Mouse (Mus musculus): Measurements from ENCODE around the gene Emc8. TPM values are rescaled to one million over a fixed set of nuclear protein-coding genes. Genes with fewer than 3 reads are reported as not detected.
"Not testable (repeated sequence)": the region's sequence is repeated elsewhere in the genome, so short reads cannot be mapped to it uniquely, and the experiment has no call there.

The Emc8 gene
- polyA plus RNA-seq, 1 experiment = not detected

DNA sequence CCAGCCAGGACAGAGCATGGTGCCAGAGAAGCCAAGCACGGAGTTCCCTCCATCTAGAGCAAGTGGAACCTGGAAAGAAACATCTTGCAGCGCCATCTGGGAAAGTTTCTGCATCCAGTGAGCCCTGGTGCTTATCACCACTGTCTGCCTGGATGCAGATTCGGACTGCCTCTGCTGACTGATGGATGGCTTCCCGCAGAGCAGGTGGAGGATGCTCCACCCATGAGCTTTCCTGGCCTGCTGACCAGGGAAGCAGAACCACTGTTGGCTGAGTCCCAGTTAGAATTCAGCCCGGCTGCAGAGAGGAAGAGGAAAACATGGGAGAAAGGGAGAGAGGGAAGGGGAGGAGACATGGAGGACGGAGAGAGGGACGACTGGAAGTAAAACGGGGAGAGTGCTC lies 19.4 kb upstream of the Emc8 start:
- H3K4me3 ChIP-seq (ENCODE audit: insufficient read depth, low read depth, low read length) = no peak overlapping the region
- TF ChIP-seq CTCF (IDR thresholded peaks at IDR 0.05; ENCODE audit: insufficient read depth, low read depth, low read length) (no peak), POLR2A (IDR thresholded peaks at IDR 0.05; ENCODE audit: insufficient read depth, low read depth, low read length) (no peak)
- WGBS = 79% methylated on average over 8 of the region's 8 CpGs
- H3K4me1 ChIP-seq (ENCODE audit: control insufficient read depth, insufficient read depth, low read length) = no peaks in the 10 kb centered on the region
- no peak overlapping the region for H3K27ac ChIP-seq (ENCODE audit: insufficient read depth, low read depth, low read length)

DNA sequence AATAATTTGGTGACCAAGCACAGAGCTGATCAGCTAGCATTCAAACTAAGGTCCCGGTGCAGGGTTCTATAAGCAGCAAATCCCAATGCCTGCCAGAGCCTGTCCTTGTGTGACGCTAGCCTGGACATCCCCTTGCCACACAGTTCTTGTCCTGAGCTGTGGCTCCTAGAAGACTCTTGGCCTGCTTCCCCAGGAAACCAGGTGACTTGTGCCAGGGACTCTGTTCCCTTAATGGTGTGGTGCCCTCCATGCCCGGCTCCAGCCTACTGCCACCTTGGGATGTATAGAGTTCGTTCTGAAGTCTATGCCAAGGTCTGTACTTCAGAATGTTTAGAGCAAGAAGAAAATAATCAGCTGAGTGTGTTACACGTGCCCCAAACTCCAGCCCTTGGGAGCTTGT lies 18.2 kb upstream of the Emc8 start:
- H3K27ac ChIP-seq (ENCODE audit: insufficient read depth, low read depth, low read length) = no peak overlapping the region

DNA sequence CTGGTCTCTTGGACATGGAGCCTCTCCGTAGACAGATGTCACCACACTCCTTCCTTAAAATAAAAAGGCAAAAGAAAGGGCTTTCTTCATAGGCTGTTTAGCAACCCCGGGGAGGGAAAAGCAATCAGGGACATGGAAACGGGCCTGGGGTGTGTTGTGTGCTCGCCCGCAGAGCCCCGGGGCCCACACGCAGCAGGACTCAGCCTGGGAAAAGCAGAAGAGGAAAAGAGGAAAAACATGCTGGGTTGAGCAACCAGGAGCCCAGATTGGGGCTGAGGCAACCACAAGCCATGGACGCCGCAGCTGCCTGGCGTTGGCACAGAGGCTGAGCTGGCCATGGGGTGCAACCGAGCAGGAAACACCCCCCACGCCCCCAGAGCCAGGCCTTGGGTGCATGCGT lies 17.7 kb upstream of the Emc8 start:
- no peak overlapping the region for H3K4me3 ChIP-seq (ENCODE audit: insufficient read depth, low read depth, low read length)
- no peak overlapping the region for H3K27ac ChIP-seq (ENCODE audit: insufficient read depth, low read depth, low read length)
- TF ChIP-seq POLR2A (IDR thresholded peaks at IDR 0.05; ENCODE audit: insufficient read depth, low read depth, low read length) = no peak
- no peak for TF ChIP-seq CTCF (IDR thresholded peaks at IDR 0.05; ENCODE audit: insufficient read depth, low read depth, low read length)
- H3K4me1 ChIP-seq (ENCODE audit: control insufficient read depth, insufficient read depth, low read length) = no peaks in the 10 kb centered on the region
- WGBS = 79% methylated on average over 13 of the region's 13 CpGs

More for the DNA sequence above, 18.2 kb upstream of the Emc8 start:
- no peak overlapping the region for H3K4me3 ChIP-seq (ENCODE audit: insufficient read depth, low read depth, low read length)
- TF ChIP-seq CTCF (IDR thresholded peaks at IDR 0.05; ENCODE audit: insufficient read depth, low read depth, low read length) = no peak
- no peak for TF ChIP-seq POLR2A (IDR thresholded peaks at IDR 0.05; ENCODE audit: insufficient read depth, low read depth, low read length)
- no peaks in the 10 kb centered on the region for H3K4me1 ChIP-seq (ENCODE audit: control insufficient read depth, insufficient read depth, low read length)
- WGBS = 88% methylated on average over 5 of the region's 5 CpGs

DNA sequence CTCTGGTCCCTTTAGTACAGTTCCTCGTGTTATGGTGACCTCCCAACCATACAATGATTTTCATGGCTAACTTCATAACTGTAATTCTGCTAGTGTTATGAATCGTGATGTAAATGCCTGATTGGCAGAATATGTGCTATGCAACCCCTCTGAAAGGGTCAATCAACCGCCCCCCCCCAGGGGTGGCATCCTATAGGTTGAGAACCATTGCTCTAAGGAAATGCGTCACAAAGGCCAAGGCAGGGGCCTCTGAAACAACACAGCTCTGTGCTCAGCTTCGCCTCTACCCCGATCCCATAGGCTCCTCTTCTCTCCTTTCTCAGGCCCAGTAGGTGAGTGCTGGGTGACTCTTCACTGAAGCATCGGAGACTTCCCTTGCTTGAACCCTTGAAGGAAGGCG lies 17.2 kb upstream of the Emc8 start:
- TF ChIP-seq CTCF (IDR thresholded peaks at IDR 0.05; ENCODE audit: insufficient read depth, low read depth, low read length) (no peak), POLR2A (IDR thresholded peaks at IDR 0.05; ENCODE audit: insufficient read depth, low read depth, low read length) (no peak)
- Histone ChIP-seq H3K27ac (ENCODE audit: insufficient read depth, low read depth, low read length) (no peak overlapping the region), H3K4me1 (ENCODE audit: control insufficient read depth, insufficient read depth, low read length) (no peaks in the 10 kb centered on the region), H3K4me3 (ENCODE audit: insufficient read depth, low read depth, low read length) (no peak overlapping the region)
- 84% methylated on average over 8 of the region's 8 CpGs for WGBS

DNA sequence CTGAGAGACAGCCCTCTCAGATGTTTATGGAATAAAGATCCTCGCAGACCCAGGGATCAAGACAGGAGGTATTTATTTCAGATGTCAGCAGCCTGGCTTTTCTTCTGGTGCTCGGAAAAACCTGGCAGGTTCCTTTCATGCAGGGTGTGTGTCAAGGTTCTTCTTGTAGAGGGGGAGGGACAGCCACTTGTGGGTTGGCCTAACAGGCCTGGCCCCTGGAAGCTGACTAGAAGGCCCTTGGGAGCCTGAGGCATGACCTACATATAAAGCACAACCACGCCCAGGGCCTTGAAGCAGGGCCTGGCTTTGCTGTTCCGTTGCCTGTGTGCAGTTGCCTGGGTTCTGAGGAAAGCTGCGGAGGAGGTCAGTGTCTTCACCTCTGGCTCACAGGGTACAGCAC lies 16.7 kb upstream of the Emc8 start:
- TF ChIP-seq POLR2A (IDR thresholded peaks at IDR 0.05; ENCODE audit: insufficient read depth, low read depth, low read length) = no peak
- no peak for TF ChIP-seq CTCF (IDR thresholded peaks at IDR 0.05; ENCODE audit: insufficient read depth, low read depth, low read length)
- 73% methylated on average over 5 of the region's 5 CpGs for WGBS
- Histone ChIP-seq H3K4me3 (ENCODE audit: insufficient read depth, low read depth, low read length) (no peak overlapping the region), H3K4me1 (ENCODE audit: control insufficient read depth, insufficient read depth, low read length) (no peaks in the 10 kb centered on the region), H3K27ac (ENCODE audit: insufficient read depth, low read depth, low read length) (no peak overlapping the region)

DNA sequence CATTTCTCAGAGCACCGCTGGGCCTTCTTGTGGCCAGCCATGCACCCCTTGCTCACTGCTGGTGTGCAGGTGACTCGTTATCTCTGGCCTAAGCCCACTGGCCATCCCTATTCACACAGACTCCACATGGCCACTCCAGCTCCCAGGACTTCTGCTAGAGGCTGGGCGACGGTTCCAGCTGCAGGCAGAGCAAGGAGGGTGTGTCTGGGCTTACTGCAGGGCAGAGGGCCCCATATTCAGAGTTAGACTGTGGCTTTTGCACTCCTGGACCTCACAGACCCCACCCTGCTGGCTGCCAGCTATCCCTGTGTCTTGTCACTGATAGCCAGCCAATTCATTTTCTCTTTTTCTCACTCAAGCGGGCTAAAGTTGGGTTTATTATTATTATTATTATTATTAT lies 15.7 kb upstream of the Emc8 start:
- Histone ChIP-seq H3K4me1 (ENCODE audit: control insufficient read depth, insufficient read depth, low read length) (no peaks in the 10 kb centered on the region), H3K4me3 (ENCODE audit: insufficient read depth, low read depth, low read length) (no peak overlapping the region), H3K27ac (ENCODE audit: insufficient read depth, low read depth, low read length) (no peak overlapping the region)
- 74% methylated on average over 5 of the region's 5 CpGs for WGBS
- TF ChIP-seq CTCF (IDR thresholded peaks at IDR 0.05; ENCODE audit: insufficient read depth, low read depth, low read length) = no peak
- TF ChIP-seq POLR2A (IDR thresholded peaks at IDR 0.05; ENCODE audit: insufficient read depth, low read depth, low read length) = no peak

DNA sequence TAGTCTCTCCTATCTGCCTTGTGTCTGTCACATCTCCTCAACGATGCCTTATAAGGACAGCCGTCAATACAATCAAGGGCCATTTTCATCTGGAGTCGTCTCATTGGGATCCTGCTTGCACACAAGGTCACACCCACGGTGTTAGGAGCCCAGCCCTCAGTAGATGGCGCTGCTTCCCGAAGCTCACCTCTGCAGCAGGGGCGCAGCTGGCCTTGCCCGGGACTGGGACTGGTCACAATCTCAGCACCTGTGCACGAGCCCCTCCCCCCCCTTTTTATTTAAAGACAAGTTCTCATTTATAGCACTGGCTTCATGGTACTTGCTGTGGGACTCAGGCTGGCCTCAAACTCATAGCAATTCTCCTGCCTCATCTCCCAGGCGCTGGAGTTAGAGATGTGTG lies 15.2 kb upstream of the Emc8 start:
- H3K4me1 ChIP-seq (ENCODE audit: control insufficient read depth, insufficient read depth, low read length) = no peaks in the 10 kb centered on the region
- no peak overlapping the region for H3K4me3 ChIP-seq (ENCODE audit: insufficient read depth, low read depth, low read length)
- no peak overlapping the region for H3K27ac ChIP-seq (ENCODE audit: insufficient read depth, low read depth, low read length)
- WGBS = 20% methylated on average over 10 of the region's 10 CpGs
- TF ChIP-seq CTCF (IDR thresholded peaks at IDR 0.05; ENCODE audit: insufficient read depth, low read depth, low read length) (peak; percentile 48; the same call in 1 of the 2 replicates), POLR2A (IDR thresholded peaks at IDR 0.05; ENCODE audit: insufficient read depth, low read depth, low read length) (no peak)

DNA sequence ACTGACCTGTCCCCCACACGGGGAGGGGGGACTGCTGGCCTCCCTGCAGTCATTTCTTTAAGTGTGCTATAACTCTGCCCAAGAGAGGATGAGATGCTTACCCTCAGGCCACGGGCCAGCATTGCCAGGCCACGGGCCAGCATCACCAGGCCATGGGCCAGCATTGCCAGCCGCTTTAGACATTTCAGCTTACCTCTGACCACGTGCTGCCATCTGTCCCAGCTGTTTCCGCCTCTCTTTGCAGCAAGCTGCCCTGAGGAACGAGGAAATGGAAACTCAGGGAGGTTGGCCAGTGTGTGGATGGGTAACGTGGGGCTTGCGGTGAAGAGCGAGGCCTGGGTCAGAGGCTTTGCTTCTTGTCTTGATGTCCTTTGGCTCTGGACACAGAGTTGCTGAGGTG lies 12.7 kb upstream of the Emc8 start:
- Histone ChIP-seq H3K27ac (ENCODE audit: insufficient read depth, low read depth, low read length) (no peak overlapping the region), H3K4me1 (ENCODE audit: control insufficient read depth, insufficient read depth, low read length) (no peaks in the 10 kb centered on the region), H3K4me3 (ENCODE audit: insufficient read depth, low read depth, low read length) (no peak overlapping the region)
- no peak for TF ChIP-seq CTCF (IDR thresholded peaks at IDR 0.05; ENCODE audit: insufficient read depth, low read depth, low read length)
- no peak for TF ChIP-seq POLR2A (IDR thresholded peaks at IDR 0.05; ENCODE audit: insufficient read depth, low read depth, low read length)
- WGBS = 78% methylated on average over 10 of the region's 10 CpGs

DNA sequence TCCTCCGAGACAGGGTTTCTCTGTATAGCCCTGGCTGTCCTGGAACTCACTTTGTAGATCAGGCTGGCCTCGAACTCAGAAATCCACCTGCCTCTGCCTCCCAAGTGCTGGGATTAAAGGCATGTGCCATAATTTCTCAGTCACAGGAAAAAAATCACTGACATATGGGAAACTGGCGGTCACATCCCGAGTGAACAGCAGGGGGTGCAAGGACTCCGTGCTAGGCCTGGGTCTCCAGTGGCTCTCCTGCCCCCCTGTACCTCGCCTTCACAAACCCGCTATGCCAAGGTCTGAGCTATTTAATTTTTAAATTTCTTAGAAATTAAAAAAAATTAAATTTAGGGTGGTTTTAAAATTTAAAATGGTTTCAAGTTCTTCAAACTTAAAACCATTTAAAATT lies 12.0 kb upstream of the Emc8 start:
- H3K4me1 ChIP-seq (ENCODE audit: control insufficient read depth, insufficient read depth, low read length); H3K4me3 ChIP-seq (ENCODE audit: insufficient read depth, low read depth, low read length); H3K27ac ChIP-seq (ENCODE audit: insufficient read depth, low read depth, low read length): not testable (repeated sequence)
- 62% methylated on average over 7 of the region's 7 CpGs for WGBS

DNA sequence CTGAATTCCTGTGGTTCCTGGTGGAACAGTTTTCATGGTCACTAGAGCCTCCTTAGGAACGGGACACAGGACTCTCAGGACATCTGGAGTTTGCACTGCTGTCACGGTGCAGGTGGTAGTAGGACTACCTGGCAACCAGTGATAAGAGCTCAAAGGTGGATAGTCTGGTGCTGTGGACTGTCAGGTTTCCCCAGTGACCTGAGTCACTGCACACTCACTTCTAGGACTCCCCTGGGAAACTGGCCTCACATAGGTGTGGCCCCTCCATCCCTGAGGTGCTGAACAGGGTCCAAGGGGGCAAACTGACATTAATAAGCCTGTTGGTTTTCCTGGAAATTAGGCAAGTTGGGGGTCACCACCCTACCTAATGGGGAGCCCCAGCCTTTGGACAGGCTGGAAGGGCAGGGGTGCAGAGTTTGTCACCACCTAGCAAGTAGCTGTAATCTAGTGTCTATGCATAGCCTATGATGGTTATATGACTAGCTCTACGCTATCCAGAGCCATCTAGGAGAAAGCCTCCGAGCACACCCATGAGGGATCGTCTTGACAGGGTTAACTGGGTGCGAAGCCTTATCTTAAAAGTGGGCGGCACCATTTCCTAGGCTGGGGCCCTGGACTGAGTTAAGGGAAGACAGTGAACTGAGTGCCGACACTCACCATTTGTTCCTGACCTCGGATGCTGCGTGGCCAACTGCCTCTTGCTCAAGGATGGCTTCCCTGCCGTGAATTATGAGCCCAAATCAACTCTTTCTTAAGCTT lies 11.4 kb upstream of the Emc8 start:
- no peak overlapping the region for H3K4me3 ChIP-seq (ENCODE audit: insufficient read depth, low read depth, low read length)
- H3K4me1 ChIP-seq (ENCODE audit: control insufficient read depth, insufficient read depth, low read length) = no peaks in the 10 kb centered on the region
- no peak for TF ChIP-seq POLR2A (IDR thresholded peaks at IDR 0.05; ENCODE audit: insufficient read depth, low read depth, low read length)
- no peak for TF ChIP-seq CTCF (IDR thresholded peaks at IDR 0.05; ENCODE audit: insufficient read depth, low read depth, low read length)
- 89% methylated on average over 11 of the region's 11 CpGs for WGBS
- H3K27ac ChIP-seq (ENCODE audit: insufficient read depth, low read depth, low read length) = no peak overlapping the region
